Mouse (Mus musculus) spleen, embryonic (tissue): Measurements from ENCODE around the gene Zfp143.
"Not testable (repeated sequence)": the region's sequence is repeated elsewhere in the genome, so short reads cannot be mapped to it uniquely, and the experiment has no call there.

Experiments used
- CTCF ChIA-PET: fragments of 350-600 bp; sonication (Branson Sonifier 250); formaldehyde crosslinking; loops from one replicate; lab custom pipeline; 2022; lab: Charles Lee

Zfp143 gene

GRCm38 (mm10) chr7:110061199-110061751 is at the start of gene Zfp143:
Zfp143 (plus strand) TSS chr7:110061217.
- CTCF ChIA-PET: interaction anchor here (0.6 to 1.4 kb wide), 3 partner anchors 32 to 180 kb away, joined by 3 to 5 read pairs (median 4); no protein-coding TSS in a partner anchor

GRCm38 (mm10) chr7:110011417-110011816 is 49.6 kb upstream of the Zfp143 start:
- CTCF ChIA-PET: no interaction called here

GRCm38 (mm10) chr7:110014272-110014671 is 46.7 kb upstream of the Zfp143 start:
- CTCF ChIA-PET: interaction anchor here (0.7 kb wide), 1 partner anchor 26 kb away, joined by 3 read pairs; no protein-coding TSS in a partner anchor

- CTCF ChIA-PET: no interaction called here
Measured at GRCm38 (mm10) chr7:110018117-110018630, 42.8 kb upstream of the Zfp143 start, which contains the start of gene Ipo7. Ipo7 (plus strand) TSS chr7:110018274.

- CTCF ChIA-PET: interaction anchor here (0.7 kb wide), 1 partner anchor 19 kb away, joined by 5 read pairs; no protein-coding TSS in a partner anchor
Measured at GRCm38 (mm10) chr7:110018631-110019482, 42.2 kb upstream of the Zfp143 start.

GRCm38 (mm10) chr7:110023553-110023952 is 37.5 kb upstream of the Zfp143 start:
- CTCF ChIA-PET: no interaction called here

GRCm38 (mm10) chr7:110026594-110026993 is 34.4 kb upstream of the Zfp143 start:
- CTCF ChIA-PET: no interaction called here

GRCm38 (mm10) chr7:110028826-110029225 is 32.2 kb upstream of the Zfp143 start:
- CTCF ChIA-PET: no interaction called here

GRCm38 (mm10) chr7:110030342-110030741 is 30.7 kb upstream of the Zfp143 start:
- CTCF ChIA-PET: no interaction called here

GRCm38 (mm10) chr7:110057723-110058122 is 3.3 kb upstream of the Zfp143 start:
- CTCF ChIA-PET: not testable (repeated sequence)

GRCm38 (mm10) chr7:110059092-110059785 is 1.8 kb upstream of the Zfp143 start:
- CTCF ChIA-PET: interaction anchor here (0.6 to 0.8 kb wide), 2 partner anchors 16 to 66 kb away, joined by 3 to 5 read pairs; no protein-coding TSS in a partner anchor

GRCm38 (mm10) chr7:110060106-110060668 is 830 bp upstream of the Zfp143 start:
- CTCF ChIA-PET: no interaction called here

GRCm38 (mm10) chr7:110060669-110061198 is 283 bp upstream of the Zfp143 start:
- CTCF ChIA-PET: interaction anchor here (0.6 to 1.4 kb wide), 3 partner anchors 31 to 181 kb away, joined by 3 to 5 read pairs (median 4); no protein-coding TSS in a partner anchor

- CTCF ChIA-PET: interaction anchor here (0.5 to 1.4 kb wide), 4 partner anchors 9 to 180 kb away, joined by 3 to 5 read pairs (median 4); no protein-coding TSS in a partner anchor
Measured at GRCm38 (mm10) chr7:110061752-110062273, 796 bp downstream of the Zfp143 start.

GRCm38 (mm10) chr7:110063731-110064130 is 2.7 kb downstream of the Zfp143 start:
- CTCF ChIA-PET: interaction anchor here (0.7 kb wide), 1 partner anchor 186 kb away, joined by 3 read pairs; no protein-coding TSS in a partner anchor

GRCm38 (mm10) chr7:110069070-110069469 is 8.1 kb downstream of the Zfp143 start:
- CTCF ChIA-PET: no interaction called here

- CTCF ChIA-PET: no interaction called here
Measured at GRCm38 (mm10) chr7:110078168-110078567, 17.2 kb downstream of the Zfp143 start.

GRCm38 (mm10) chr7:110083386-110084165 is 22.6 kb downstream of the Zfp143 start:
- CTCF ChIA-PET: interaction anchor here (0.7 to 0.8 kb wide), 7 partner anchors 10 to 339 kb away, joined by 3 to 6 read pairs (median 4); no protein-coding TSS in a partner anchor

- CTCF ChIA-PET: no interaction called here
Measured at GRCm38 (mm10) chr7:110085217-110085616, 24.2 kb downstream of the Zfp143 start.

GRCm38 (mm10) chr7:110087914-110088313 is 26.9 kb downstream of the Zfp143 start:
- CTCF ChIA-PET: no interaction called here
